Mouse (Mus musculus) liver, embryonic 14.5 days (tissue): ENCODE results near the gene E2f4.

ENCODE experiments used
- CTCF ChIP-seq: IDR thresholded peaks from 2 replicates; pipeline ENCODE4 v1.5.1; 2016; ENCODE audit warnings: antibody characterized with exemption, low read depth, control low read depth
- EP300 ChIP-seq: IDR thresholded peaks from 2 replicates; pipeline ENCODE4 v1.6.1; 2016; ENCODE audit warnings: antibody characterized with exemption, low read depth

DNA sequence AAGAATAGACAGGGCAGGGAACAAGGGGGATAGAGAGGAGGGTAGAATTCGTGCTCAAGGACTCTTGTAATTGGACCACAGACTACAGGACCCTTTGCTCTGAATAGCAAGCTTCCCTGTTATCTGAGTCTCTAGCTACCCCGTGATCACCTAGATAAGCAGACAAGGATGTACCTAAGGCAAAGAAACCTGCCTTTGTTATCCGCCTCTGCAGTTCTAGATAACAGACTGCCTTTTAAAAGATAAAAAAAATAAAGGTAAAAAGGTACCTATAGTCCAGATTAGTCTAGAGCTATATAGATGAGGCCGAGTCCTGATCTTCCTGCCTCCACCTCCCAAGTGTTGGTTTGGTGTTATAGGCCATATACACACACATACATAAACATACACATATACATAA, 45.3 kb downstream of the E2f4 start:
- TF ChIP-seq CTCF (no peak), EP300 (no peak)
